Mouse (Mus musculus): ENCODE measurements at regions not wholly inside any gene's neighbourhood (a gene's known extent, or its start where the extent isn't known, plus 50 kb on each side); places are given as distances from the start of the nearest gene placed in this dataset.
"Not testable (repeated sequence)": the region's sequence is repeated elsewhere in the genome, so short reads cannot be mapped to it uniquely, and the experiment has no call there.

DNA sequence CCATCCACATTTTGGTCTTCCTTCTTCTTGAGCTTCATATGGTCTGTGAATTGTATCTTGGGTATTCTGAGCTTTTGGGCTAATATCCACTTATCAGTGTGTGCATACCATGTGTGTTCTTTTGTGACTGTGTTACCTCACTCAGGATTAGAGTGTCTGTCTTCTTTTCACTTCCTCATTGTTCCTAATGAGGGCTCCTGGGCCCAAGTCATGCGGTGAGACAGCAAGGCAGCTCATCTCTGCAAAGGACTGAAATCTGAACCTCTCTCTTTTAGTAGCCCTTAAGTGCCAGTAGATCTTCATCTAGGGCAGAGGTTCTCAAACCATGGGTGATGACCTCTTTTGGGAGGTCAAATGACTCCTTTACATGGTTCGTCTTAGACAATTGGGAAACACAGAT lies 364.6 kb downstream of the Edem1 start:
- TF ChIP-seq POLR2A (IDR thresholded peaks at IDR 0.05; ENCODE audit: control insufficient read depth, extremely low read depth, insufficient read depth, low read length, poor library complexity); CTCF (IDR thresholded peaks at IDR 0.05; ENCODE audit: borderline replicate concordance, control insufficient read depth, extremely low read depth, insufficient read depth, low read length, poor library complexity): not testable (repeated sequence)
